ENCODE assay signal across 17 mouse cellular contexts in genomic region chr2:77458431-77458830, GRCm38 (mm10).
A peak's percentile ranks its signal among the peaks of the same experiment; 100 is the strongest.
DNase-seq lines count a peak whose midpoint lies in the region.
"Had no signal": no experiment of that assay in that cellular context is flagged by ENCODE, and none has a peak within 500 bp of the region (broad histone marks: within the 10 kb centered on the region; RNA-seq: fewer than 3 reads in every experiment).

No protein-coding gene starts in this region.

- intact Hi-C loops in heart, postnatal 14 days (cut with DNase I): no loop called here

- peak; percentile 21 for DNase-seq in testis, postnatal 10 days (ENCODE audit: low spot score)
- DNase-seq in testis, postnatal 14 days (ENCODE audit: low spot score): no peak
- peak; percentile 60 for DNase-seq in ES-CJ7 (ENCODE audit: low read depth, low spot score)
- DNase-seq in R1 (ENCODE audit: low read depth, low spot score): peak; percentile 55
- peak; percentile 61 for DNase-seq in ZHBTc4 (ENCODE audit: low read depth, low spot score)
- no peak for DNase-seq in urinary bladder, postnatal 10 days (ENCODE audit: low spot score)
- no peak for DNase-seq in cerebellum, adult 11 months
- no peak for DNase-seq in heart, postnatal 14 days
- DNase-seq: adrenal gland, adult 2 months; adrenal gland, postnatal 10 days; adrenal gland, postnatal 25 days; B cell, adult 2 months; cerebellum, adult 11-12 months; cerebellum, adult 2 months; cerebellum, adult 9-10 months; cerebellum, postnatal 10 days; cerebellum, postnatal 25 days had no signal

Comparison
In these comparisons a context has a peak if more than half of its experiments do, and no peak if none do; other contexts are left out.
1. DNase-seq: peak in testis, postnatal 10 days (single experiment), ES-CJ7 (single experiment), R1 (single experiment) and ZHBTc4 (single experiment); none in testis, postnatal 14 days (single experiment), urinary bladder, postnatal 10 days (single experiment), cerebellum, adult 11 months (single experiment) and heart, postnatal 14 days (0 of 2).